Mouse (Mus musculus): ENCODE measurements around the gene Ubqln1. TPM values are rescaled to one million over a fixed set of nuclear protein-coding genes. Genes with fewer than 3 reads are reported as not detected.
"Not testable (repeated sequence)": the region's sequence is repeated elsewhere in the genome, so short reads cannot be mapped to it uniquely, and the experiment has no call there.

Ubqln1 gene
- total RNA-seq, 2 experiments from 2014 or later: 47.8 to 49.6 TPM

GRCm38 (mm10) chr13:58158099-58158912 lies 57.1 kb downstream of the Ubqln1 start:
- DNase-seq: peak; percentile 85 to 89
- intact Hi-C loops (cut with DNase I): loop anchor here (1.0 to 10.0 kb wide), 5 partner anchors 44 to 226 kb away; partner anchors contain the start of genes 2210016F16Rik and Ubqln1

GRCm38 (mm10) chr13:58157447-58158098 lies 57.9 kb downstream of the Ubqln1 start, which contains the start of gene Idnk:
Gene Idnk (plus strand): TSS chr13:58157649.
- intact Hi-C loops (cut with DNase I): loop anchor here (1.0 to 10.0 kb wide), 6 partner anchors 29 to 227 kb away; partner anchors contain the start of genes 2210016F16Rik, Hnrnpa0 and Ubqln1
- DNase-seq: peak; percentile 89 to 93

GRCm38 (mm10) chr13:58157036-58157435 lies 58.4 kb downstream of the Ubqln1 start:
- intact Hi-C loops (cut with DNase I): loop anchor here (2.0 to 10.0 kb wide), 4 partner anchors 28 to 228 kb away; partner anchors contain the start of genes 2210016F16Rik, Hnrnpa0 and Ubqln1
- DNase-seq: no peak

GRCm38 (mm10) chr13:58156031-58156430 lies 59.4 kb downstream of the Ubqln1 start:
- no peak for DNase-seq
- intact Hi-C loops (cut with DNase I): loop anchor here (2.0 to 10.0 kb wide), 4 partner anchors 27 to 229 kb away; partner anchors contain the start of genes 2210016F16Rik, Hnrnpa0 and Ubqln1

- intact Hi-C loops (cut with DNase I): loop anchor here (10.0 kb wide), 1 partner anchor 234 kb away; the partner anchor contains the start of gene 2210016F16Rik
Observed at GRCm38 (mm10) chr13:58150442-58150841, 65.0 kb downstream of the Ubqln1 start.

GRCm38 (mm10) chr13:58149629-58150028 lies 65.8 kb downstream of the Ubqln1 start:
- no peak for DNase-seq
- intact Hi-C loops (cut with DNase I): loop anchor here (10.0 kb wide), 1 partner anchor 235 kb away; the partner anchor contains the start of gene 2210016F16Rik

More at GRCm38 (mm10) chr13:58150442-58150841, 65.0 kb downstream of the Ubqln1 start:
- no peak for DNase-seq

GRCm38 (mm10) chr13:58149033-58149558 lies 66.4 kb downstream of the Ubqln1 start:
- intact Hi-C loops (cut with DNase I): no loop called here
- DNase-seq: no peak

- peak; percentile 26 to 39 for DNase-seq
- intact Hi-C loops (cut with DNase I): no loop called here
Observed at GRCm38 (mm10) chr13:58148256-58148831, 67.1 kb downstream of the Ubqln1 start.

GRCm38 (mm10) chr13:58147760-58148159 lies 67.7 kb downstream of the Ubqln1 start:
- intact Hi-C loops (cut with DNase I): no loop called here
- DNase-seq: no peak

- DNase-seq; intact Hi-C loops (cut with DNase I): not testable (repeated sequence)
Observed at GRCm38 (mm10) chr13:58146603-58147002, 68.8 kb downstream of the Ubqln1 start.

- intact Hi-C loops (cut with DNase I): no loop called here
- no peak for DNase-seq
Observed at GRCm38 (mm10) chr13:58131692-58132091, 83.8 kb downstream of the Ubqln1 start.

- DNase-seq: no peak
- intact Hi-C loops (cut with DNase I): loop anchor here (2.0 to 5.0 kb wide), 2 partner anchors 27 to 273 kb away; partner anchors contain the start of genes Hnrnpk, Idnk and Rmi1
Observed at GRCm38 (mm10) chr13:58129687-58130246, 85.7 kb downstream of the Ubqln1 start.

GRCm38 (mm10) chr13:58128768-58129671 lies 86.4 kb downstream of the Ubqln1 start:
- peak; percentile 96 to 97 for DNase-seq
- intact Hi-C loops (cut with DNase I): loop anchor here (1.0 to 5.0 kb wide), 3 partner anchors 28 to 273 kb away; partner anchors contain the start of genes Hnrnpk, Idnk, Rmi1 and Ubqln1

GRCm38 (mm10) chr13:58128396-58128767 lies 87.1 kb downstream of the Ubqln1 start, which contains the start of gene Hnrnpa0:
Gene Hnrnpa0 (minus strand): TSS chr13:58128556.
- intact Hi-C loops (cut with DNase I): loop anchor here (1.0 to 5.0 kb wide), 3 partner anchors 28 to 274 kb away; partner anchors contain the start of genes Hnrnpk, Idnk, Rmi1 and Ubqln1

GRCm38 (mm10) chr13:58127766-58128361 lies 87.6 kb downstream of the Ubqln1 start:
- intact Hi-C loops (cut with DNase I): loop anchor here (1.0 to 5.0 kb wide), 3 partner anchors 29 to 274 kb away; partner anchors contain the start of genes Hnrnpk, Idnk, Rmi1 and Ubqln1
- peak; percentile 67 to 90 for DNase-seq

More at GRCm38 (mm10) chr13:58128396-58128767, 87.1 kb downstream of the Ubqln1 start, which contains the start of gene Hnrnpa0:
- DNase-seq: peak; percentile 96 to 98

GRCm38 (mm10) chr13:58126862-58127765 lies 88.3 kb downstream of the Ubqln1 start:
- DNase-seq: no peak
- intact Hi-C loops (cut with DNase I): loop anchor here (5.0 kb wide), 1 partner anchor 275 kb away; the partner anchor contains the start of genes Hnrnpk and Rmi1

Measured in heart, postnatal 36 days (tissue).